Mouse (Mus musculus): ENCODE results near the gene Gpsm1. TPM values are rescaled to one million over a fixed set of nuclear protein-coding genes. Genes with fewer than 3 reads are reported as not detected.

Gpsm1 gene
- polyA plus RNA-seq (2012; rRNA removed): 2.3 and 2.4 TPM in 2 replicates
- 1.1 and 1.6 TPM in 2 replicates for polyA plus RNA-seq (2014; fragmentation: Nextera tagmentation; extraction: Ambion mirVana)

DNA sequence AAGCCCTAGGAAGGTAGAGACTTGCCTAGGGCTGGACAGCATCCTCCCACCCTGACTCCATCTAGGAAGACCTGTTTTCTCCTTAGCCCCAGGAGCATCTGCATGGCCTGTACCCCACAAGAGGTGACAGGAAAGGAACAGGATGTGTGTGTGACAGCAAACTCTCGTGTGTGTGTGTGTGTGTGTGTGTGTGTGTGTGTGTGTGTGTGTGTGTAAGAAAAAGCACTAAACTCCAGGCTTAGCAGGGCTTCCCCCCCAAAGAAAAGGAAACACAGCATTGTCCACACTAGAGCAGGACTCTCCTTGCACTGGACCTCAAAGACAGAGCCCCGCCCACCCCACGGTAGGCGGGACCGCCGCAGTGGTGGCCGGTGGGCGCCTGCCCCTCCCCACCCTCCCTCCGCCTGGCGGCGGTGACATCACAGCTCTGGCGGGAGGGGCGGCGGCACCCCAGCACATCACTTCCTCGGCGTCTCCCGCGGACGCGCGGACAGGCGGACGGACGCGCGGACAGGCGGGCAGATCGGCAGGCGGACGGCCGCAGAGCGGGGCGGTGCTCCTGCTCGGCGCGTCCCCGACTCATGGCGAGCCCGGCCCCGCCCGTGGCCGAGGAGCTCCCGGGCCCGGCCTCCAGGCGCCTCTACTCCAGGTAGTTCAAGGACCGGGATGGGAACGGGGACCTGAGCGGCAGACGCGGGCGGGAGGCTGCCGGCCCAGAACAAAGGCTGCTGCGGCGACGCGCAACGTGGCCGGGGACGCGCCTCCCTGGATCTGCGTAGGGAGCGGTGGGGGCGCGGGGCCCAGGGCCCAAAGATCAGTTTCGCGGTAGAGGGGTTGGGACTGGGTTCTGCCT lies at the start of gene Gpsm1:
TSS of gene Gpsm1 (plus strand) at position 444 of the 853 bp plus-strand sequence.
- H3K36me3 ChIP-seq (replicated peaks; ENCODE audit: control insufficient read depth, insufficient read depth, low read depth): no peaks in the 10 kb centered on the region
- no peak within 1 kb of the TSS for H3K27ac ChIP-seq
- ATAC-seq (ENCODE audit: insufficient read depth) (peak; percentile 54; the same call in 1 of the 2 replicates), DNase-seq (ENCODE audit: low read depth in 3 of 3, low spot score in 3 of 3) (peak in 1 of 3 experiments; percentile 9)
- no peaks in the 10 kb centered on the region for H3K9me3 ChIP-seq (ENCODE audit: control insufficient read depth, low read length)
- peak within 1 kb of the TSS; percentile 64 for H3K4me2 ChIP-seq (ENCODE audit: low read depth)
- peak within 1 kb of the TSS; percentile 37 to 54 for H3K4me3 ChIP-seq (ENCODE audit: insufficient read depth in 1 of 2, low read depth in 2 of 2, low read length in 2 of 2)
- no peaks in the 10 kb centered on the region for H3K4me1 ChIP-seq (replicated peaks; ENCODE audit: control insufficient read depth in 2 of 2, insufficient read depth in 2 of 2, low read length in 1 of 2)
- no peaks in the 10 kb centered on the region for H3K27me3 ChIP-seq (ENCODE audit: control insufficient read depth, insufficient read depth, low read length)
- TF ChIP-seq EP300 (IDR thresholded peaks at IDR 0.05; ENCODE audit: low read depth): no peak
- TF ChIP-seq CTCF (IDR thresholded peaks at IDR 0.05; ENCODE audit: low read depth): no peak
- WGBS (ENCODE audit: insufficient replicate concordance): under 1% methylated on average over 61 of the region's 66 CpGs
- H3K9ac ChIP-seq (replicated peaks): 0 out of 2 replicates have a peak within 1 kb of the TSS, but pooled peaks have one; percentile 3

DNA sequence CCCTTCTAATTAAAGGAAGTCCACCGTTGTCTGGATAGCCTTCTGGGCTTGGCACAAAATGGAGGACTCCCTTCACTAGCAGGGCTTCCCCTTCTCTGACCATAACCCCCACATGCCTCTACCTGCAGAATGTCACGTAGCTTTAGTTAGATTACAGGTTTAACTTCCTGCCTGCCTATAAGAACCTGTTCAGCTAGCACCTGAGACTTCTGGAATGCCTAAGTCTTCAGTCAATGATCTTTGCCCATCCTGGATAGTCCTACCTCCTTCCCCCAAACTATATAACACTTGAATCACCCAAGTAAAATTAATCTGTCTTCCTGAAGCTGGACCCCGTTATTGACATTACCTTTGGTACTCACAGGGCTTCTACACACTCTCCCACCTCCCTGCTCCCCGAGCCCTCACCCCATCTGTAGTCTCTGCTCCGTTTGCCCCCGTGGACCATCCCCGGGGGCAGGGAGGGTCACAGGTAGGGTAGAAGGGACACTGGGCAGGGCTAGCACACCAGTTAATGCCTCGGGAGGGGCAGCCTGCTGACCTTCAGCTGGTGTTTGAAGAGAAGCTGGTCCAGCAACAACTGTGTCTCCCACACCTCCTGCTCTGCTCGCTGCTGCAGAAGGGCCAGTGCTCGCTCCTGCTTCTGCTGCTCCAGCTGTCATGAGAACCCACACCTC lies 49.1 kb upstream of the Gpsm1 start:
- ATAC-seq (ENCODE audit: insufficient read depth) (no peak), DNase-seq (ENCODE audit: low read depth in 3 of 3, low spot score in 3 of 3) (no peak)
- Histone ChIP-seq H3K9me3 (ENCODE audit: control insufficient read depth, low read length) (no peaks in the 10 kb centered on the region), H3K4me1 (replicated peaks; ENCODE audit: control insufficient read depth in 2 of 2, insufficient read depth in 2 of 2, low read length in 1 of 2) (no peaks in the 10 kb centered on the region), H3K4me3 (ENCODE audit: insufficient read depth in 1 of 2, low read depth in 2 of 2, low read length in 2 of 2) (no peak overlapping the region), H3K4me2 (ENCODE audit: low read depth) (no peak overlapping the region), H3K27me3 (ENCODE audit: control insufficient read depth, insufficient read depth, low read length) (no peaks in the 10 kb centered on the region), H3K27ac (no peak overlapping the region), H3K36me3 (replicated peaks; ENCODE audit: control insufficient read depth, insufficient read depth, low read depth) (no peaks in the 10 kb centered on the region), H3K9ac (replicated peaks) (no peak overlapping the region)
- no peak for TF ChIP-seq CTCF (IDR thresholded peaks at IDR 0.05; ENCODE audit: low read depth)
- 55% methylated on average over 10 of the region's 10 CpGs for WGBS (ENCODE audit: insufficient replicate concordance)

- H3K27me3 ChIP-seq (ENCODE audit: control insufficient read depth, insufficient read depth, low read length): no peaks in the 10 kb centered on the region
- WGBS (ENCODE audit: insufficient replicate concordance): 37% methylated on average over 3 of the region's 3 CpGs
- no peak overlapping the region for H3K4me2 ChIP-seq (ENCODE audit: low read depth)
- DNase-seq (ENCODE audit: low read depth in 3 of 3, low spot score in 3 of 3) (no peak), ATAC-seq (ENCODE audit: insufficient read depth) (no peak)
- H3K36me3 ChIP-seq (replicated peaks; ENCODE audit: control insufficient read depth, insufficient read depth, low read depth): no peaks in the 10 kb centered on the region
- no peak overlapping the region for H3K27ac ChIP-seq
- no peaks in the 10 kb centered on the region for H3K4me1 ChIP-seq (replicated peaks; ENCODE audit: control insufficient read depth in 2 of 2, insufficient read depth in 2 of 2, low read length in 1 of 2)
- no peaks in the 10 kb centered on the region for H3K9me3 ChIP-seq (ENCODE audit: control insufficient read depth, low read length)
- H3K4me3 ChIP-seq (ENCODE audit: insufficient read depth in 1 of 2, low read depth in 2 of 2, low read length in 2 of 2): no peak overlapping the region
- no peak for TF ChIP-seq EP300 (IDR thresholded peaks at IDR 0.05; ENCODE audit: low read depth)
- no peak for TF ChIP-seq CTCF (IDR thresholded peaks at IDR 0.05; ENCODE audit: low read depth)
- H3K9ac ChIP-seq (replicated peaks): no peak overlapping the region
Observed at GRCm38 (mm10) chr2:26268216-26268615, 47.1 kb upstream of the Gpsm1 start.

DNA sequence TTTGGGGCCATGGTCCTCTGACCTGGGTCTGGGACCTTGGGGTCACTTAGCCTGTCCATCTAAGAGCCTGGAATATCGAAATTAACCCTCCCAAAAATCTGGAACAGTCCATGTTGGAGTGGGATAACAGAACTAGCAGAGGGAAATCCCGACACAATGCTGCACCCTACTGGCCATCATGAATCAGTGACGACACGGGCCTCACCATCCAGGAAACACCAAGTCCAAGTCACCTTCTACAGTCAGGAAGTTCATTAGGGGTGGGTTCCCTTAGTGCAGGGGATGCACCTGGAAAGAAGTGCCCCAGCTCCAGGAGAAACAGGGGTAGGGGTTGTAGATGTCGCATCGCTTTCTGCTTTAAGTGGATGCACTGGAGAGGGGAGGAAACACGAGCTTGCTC lies 41.7 kb upstream of the Gpsm1 start:
- Histone ChIP-seq H3K4me1 (replicated peaks; ENCODE audit: control insufficient read depth in 2 of 2, insufficient read depth in 2 of 2, low read length in 1 of 2) (no peaks in the 10 kb centered on the region), H3K4me2 (ENCODE audit: low read depth) (no peak overlapping the region), H3K27me3 (ENCODE audit: control insufficient read depth, insufficient read depth, low read length) (no peaks in the 10 kb centered on the region), H3K9me3 (ENCODE audit: control insufficient read depth, low read length) (no peaks in the 10 kb centered on the region), H3K9ac (replicated peaks) (no peak overlapping the region), H3K27ac (no peak overlapping the region), H3K36me3 (replicated peaks; ENCODE audit: control insufficient read depth, insufficient read depth, low read depth) (no peaks in the 10 kb centered on the region), H3K4me3 (ENCODE audit: insufficient read depth in 1 of 2, low read depth in 2 of 2, low read length in 2 of 2) (no peak overlapping the region)
- ATAC-seq (ENCODE audit: insufficient read depth) (no peak), DNase-seq (ENCODE audit: low read depth in 3 of 3, low spot score in 3 of 3) (peak; percentile 2 to 7 (median 5))
- peak; percentile 80 for TF ChIP-seq CTCF (IDR thresholded peaks at IDR 0.05; ENCODE audit: low read depth)
- no peak for TF ChIP-seq EP300 (IDR thresholded peaks at IDR 0.05; ENCODE audit: low read depth)
- 15% methylated on average over 7 of the region's 7 CpGs for WGBS (ENCODE audit: insufficient replicate concordance)

GRCm38 (mm10) chr2:26279712-26280111 lies 35.6 kb upstream of the Gpsm1 start:
- Histone ChIP-seq H3K9ac (replicated peaks) (no peak overlapping the region), H3K27me3 (ENCODE audit: control insufficient read depth, insufficient read depth, low read length) (no peaks in the 10 kb centered on the region), H3K36me3 (replicated peaks; ENCODE audit: control insufficient read depth, insufficient read depth, low read depth) (no peaks in the 10 kb centered on the region), H3K4me2 (ENCODE audit: low read depth) (no peak overlapping the region), H3K27ac (no peak overlapping the region), H3K9me3 (ENCODE audit: control insufficient read depth, low read length) (no peaks in the 10 kb centered on the region), H3K4me1 (replicated peaks; ENCODE audit: control insufficient read depth in 2 of 2, insufficient read depth in 2 of 2, low read length in 1 of 2) (no peaks in the 10 kb centered on the region), H3K4me3 (ENCODE audit: insufficient read depth in 1 of 2, low read depth in 2 of 2, low read length in 2 of 2) (no peak overlapping the region)
- WGBS (ENCODE audit: insufficient replicate concordance): 55% methylated on average over 3 of the region's 3 CpGs
- DNase-seq (ENCODE audit: low read depth in 3 of 3, low spot score in 3 of 3) (no peak), ATAC-seq (ENCODE audit: insufficient read depth) (no peak)
- TF ChIP-seq CTCF (IDR thresholded peaks at IDR 0.05; ENCODE audit: low read depth): no peak
- no peak for TF ChIP-seq EP300 (IDR thresholded peaks at IDR 0.05; ENCODE audit: low read depth)

All from liver, embryonic 14.5 days (tissue).